Mouse (Mus musculus) lung, adult 2 months (tissue): Measurements from ENCODE around the gene Socs5.

Experiments
- CTCF ChIP-seq: fragments of 200-500 bp; IDR thresholded peaks from 2 replicates; pipeline ENCODE4 v1.5.1; 2011; ENCODE audit warnings: mild to moderate bottlenecking, low read length, control low read depth; ENCODE audit not compliant: insufficient read depth
- POLR2A ChIP-seq: fragments of 200-500 bp; IDR thresholded peaks from 2 replicates; pipeline ENCODE4 v1.6.1; 2011; ENCODE audit warnings: low read depth, mild to moderate bottlenecking, control low read depth, low read length, borderline replicate concordance; ENCODE audit errors: extremely low read depth

DNA sequence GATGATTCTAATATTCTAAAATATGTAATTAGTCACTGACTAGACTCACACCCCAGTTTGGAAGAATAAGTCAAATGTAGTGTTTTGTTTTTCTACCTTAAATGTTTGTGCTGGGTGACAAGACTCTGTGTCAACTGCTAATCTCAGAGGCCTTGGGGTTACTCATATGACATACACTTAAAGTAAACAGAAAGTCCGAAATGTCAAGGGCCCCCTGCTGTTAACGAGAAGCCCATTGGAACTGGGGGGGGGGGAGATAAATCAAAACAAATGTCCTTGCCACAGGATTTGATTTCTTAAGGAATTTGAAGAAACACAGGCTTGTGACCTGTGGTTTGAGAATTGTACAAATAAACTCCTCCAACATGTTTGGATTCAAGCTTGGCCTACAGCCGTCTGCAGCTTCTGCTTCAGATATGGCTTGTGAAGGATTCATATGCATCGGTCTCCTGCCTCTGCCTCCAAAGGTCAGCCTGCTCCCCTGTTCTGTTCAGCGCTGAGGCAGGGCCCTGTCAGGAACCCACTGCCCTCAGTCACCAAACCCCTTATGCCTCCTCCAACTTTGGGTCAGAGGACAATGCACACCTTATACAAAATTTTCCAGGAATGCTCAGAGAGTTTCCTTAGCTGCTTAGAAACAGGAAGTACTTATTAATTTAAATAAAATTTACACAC, 34.6 kb upstream of the Socs5 start:
- no peak for TF ChIP-seq CTCF
- no peak for TF ChIP-seq POLR2A
